Mouse (Mus musculus) intestine, embryonic 16.5 days (tissue): ENCODE data around the gene Pex11g. TPM values are rescaled to one million over a fixed set of nuclear protein-coding genes. Genes with fewer than 3 reads are reported as not detected.

Experiments
- ATAC-seq: fragments of 200-750 bp; cut with Nextera tagmentation; 2 replicates; pipeline ENCODE4 v1.8.0; 2017; ENCODE audit warnings: moderate TSS enrichment, moderate library complexity
- H3K27ac ChIP-seq: fragments of 300-500 bp; sonication (generic); 2 replicates; pipeline ENCODE4 v1.5.1; 2014; ENCODE audit warnings: mild to moderate bottlenecking, low read length
- H3K27me3 ChIP-seq: fragments of 300-500 bp; sonication (generic); replicated peaks from 2 replicates; pipeline ENCODE4 v1.6.1; 2014; ENCODE audit warnings: low read length, control low read depth, mixed read lengths; ENCODE audit not compliant: control insufficient read depth, insufficient read depth
- H3K36me3 ChIP-seq: fragments of 300-500 bp; sonication (generic); 2 replicates; pipeline ENCODE4 v1.6.1; 2014; ENCODE audit warnings: low read length, control low read depth; ENCODE audit not compliant: control insufficient read depth, insufficient read depth
- H3K4me1 ChIP-seq: fragments of 300-500 bp; sonication (generic); 2 replicates; pipeline ENCODE4 v1.6.1; 2014; ENCODE audit warnings: low read length, control low read depth, mixed read lengths; ENCODE audit not compliant: control insufficient read depth, insufficient read depth
- H3K4me2 ChIP-seq: fragments of 300-500 bp; sonication (generic); 2 replicates; pipeline ENCODE4 v1.6.1; 2014; ENCODE audit warnings: low read depth, low read length, control low read depth
- H3K4me3 ChIP-seq: fragments of 300-500 bp; sonication (generic); 2 replicates; pipeline ENCODE4 v1.5.1; 2014; ENCODE audit warnings: mild to moderate bottlenecking, low read length
- H3K9ac ChIP-seq: fragments of 300-500 bp; sonication (generic); 2 replicates; pipeline ENCODE4 v1.6.1; 2014; ENCODE audit warnings: low read depth, low read length
- H3K9me3 ChIP-seq: fragments of 300-500 bp; sonication (generic); 2 replicates; pipeline ENCODE4 v1.6.1; 2016; ENCODE audit warnings: low read length, control low read depth; ENCODE audit not compliant: control insufficient read depth
- WGBS: fragments of 180-500 bp; shearing (Covaris S2); extraction: QIAGEN DNeasy Blood & Tissue Kit; methylation state at CpG from one replicate; pipeline ENCODE4 v1.1.7; 2014; 5-methylcytosine and 5-hydroxymethylcytosine counted together
- polyA plus RNA-seq: library from polyadenylated mRNA; unstranded; fragments of >200 nt; fragmentation: Nextera tagmentation; extraction: Ambion mirVana; gene quantifications from 2 replicates; pipeline ENCODE4 v1.2.1, GENCODE M21; 2015

Gene Pex11g
- polyA plus RNA-seq, 1 experiment from 2014 or later, result 17.4 TPM

- H3K9me3 ChIP-seq, result no peaks in the 10 kb centered on the region
- no peak overlapping the region for H3K4me3 ChIP-seq
- H3K27ac ChIP-seq, result peak overlapping the region; percentile 83
- ATAC-seq, result peak; percentile 94
- H3K4me1 ChIP-seq, result peaks cover 15% of the 10 kb centered on the region; the same call in 1 of the 2 replicates
- H3K4me2 ChIP-seq, result 0 out of 2 replicates have a peak overlapping the region, but pooled peaks have one; percentile 9
- H3K27me3 ChIP-seq, result no peaks in the 10 kb centered on the region
- no peak overlapping the region for H3K9ac ChIP-seq
- WGBS, result 56% methylated on average over 7 of the region's 7 CpGs
- no peaks in the 10 kb centered on the region for H3K36me3 ChIP-seq
Observed at GRCm38 (mm10) chr8:3411901-3412301, 55.6 kb downstream of the Pex11g start.

GRCm38 (mm10) chr8:3411085-3411484, 56.4 kb downstream of the Pex11g start:
- peak overlapping the region; percentile 47 for H3K27ac ChIP-seq

GRCm38 (mm10) chr8:3407417-3407816, 60.1 kb downstream of the Pex11g start:
- no peak overlapping the region for H3K4me3 ChIP-seq
- 89% methylated on average over 3 of the region's 3 CpGs for WGBS
- H3K9ac ChIP-seq, result no peak overlapping the region
- H3K27ac ChIP-seq, result no peak overlapping the region
- no peaks in the 10 kb centered on the region for H3K27me3 ChIP-seq
- no peak overlapping the region for H3K4me2 ChIP-seq
- no peaks in the 10 kb centered on the region for H3K36me3 ChIP-seq
- no peaks in the 10 kb centered on the region for H3K9me3 ChIP-seq
- H3K4me1 ChIP-seq, result peaks cover 6% of the 10 kb centered on the region; the same call in 1 of the 2 replicates
- ATAC-seq, result no peak

More at GRCm38 (mm10) chr8:3411085-3411484, 56.4 kb downstream of the Pex11g start:
- H3K4me1 ChIP-seq, result peaks cover 14% of the 10 kb centered on the region; the same call in 1 of the 2 replicates
- no peaks in the 10 kb centered on the region for H3K9me3 ChIP-seq
- no peak overlapping the region for H3K4me2 ChIP-seq
- H3K36me3 ChIP-seq, result no peaks in the 10 kb centered on the region
- no peak overlapping the region for H3K4me3 ChIP-seq
- ATAC-seq, result no peak
- H3K9ac ChIP-seq, result no peak overlapping the region
- 81% methylated on average over 2 of the region's 2 CpGs for WGBS
- no peaks in the 10 kb centered on the region for H3K27me3 ChIP-seq

Other genes with a start within 250 kb of the Pex11g start
- gene Insr, start 188.1 kb downstream of the Pex11g start, polyA plus RNA-seq, result 32.5 and 33.2 TPM in 2 replicates
- gene A430078G23Rik, start 114.3 kb downstream of the Pex11g start, polyA plus RNA-seq, result 0.32 and 0.45 TPM in 2 replicates
- 8.2 and 8.4 TPM in 2 replicates for gene Arhgef18, start 74.7 kb downstream of the Pex11g start, polyA plus RNA-seq
- not detected in 2 replicates for gene Tex45, start 3.2 kb upstream of the Pex11g start, polyA plus RNA-seq
- 30.3 and 31.4 TPM in 2 replicates for gene Zfp358, start 25.5 kb upstream of the Pex11g start, polyA plus RNA-seq
- gene Mcoln1, start 32.8 kb upstream of the Pex11g start, polyA plus RNA-seq, result 73.6 and 94.9 TPM in 2 replicates
- 39.9 and 43.3 TPM in 2 replicates for gene Pnpla6, start 47.7 kb upstream of the Pex11g start, polyA plus RNA-seq
- gene C330021F23Rik, start 100.3 kb upstream of the Pex11g start, polyA plus RNA-seq, result 5.7 and 6.1 TPM in 2 replicates
- 23.4 and 26.1 TPM in 2 replicates for gene Camsap3, start 119.6 kb upstream of the Pex11g start, polyA plus RNA-seq
- gene Xab2, start 153.6 kb upstream of the Pex11g start, polyA plus RNA-seq, result 45.9 and 48.1 TPM in 2 replicates
- gene Pet100, start 153.9 kb upstream of the Pex11g start, polyA plus RNA-seq, result 86.6 and 86.9 TPM in 2 replicates
- gene Pcp2, start 157.9 kb upstream of the Pex11g start, polyA plus RNA-seq, result 0.29 TPM in 1 of 2 replicates, not detected in the other
- 161 and 169 TPM in 2 replicates for gene Stxbp2, start 163.3 kb upstream of the Pex11g start, polyA plus RNA-seq
- gene Retn, start 188.1 kb upstream of the Pex11g start, polyA plus RNA-seq, result not detected in 2 replicates
- gene Mcemp1, start 198.1 kb upstream of the Pex11g start, polyA plus RNA-seq, result 0.29 and 0.62 TPM in 2 replicates
- gene Fcor, start 204.7 kb upstream of the Pex11g start, polyA plus RNA-seq, result 7.3 and 8.3 TPM in 2 replicates
- 35.0 and 38.8 TPM in 2 replicates for gene Trappc5, start 208.6 kb upstream of the Pex11g start, polyA plus RNA-seq
- 0.06 TPM in 1 of 2 replicates, not detected in the other for gene Fcer2a, start 226.5 kb upstream of the Pex11g start, polyA plus RNA-seq